Mouse (Mus musculus) kidney, embryonic 14.5 days (tissue): Measurements from ENCODE around the gene Exosc6. TPM values are rescaled to one million over a fixed set of nuclear protein-coding genes. Genes with fewer than 3 reads are reported as not detected.
"Not testable (repeated sequence)": the region's sequence is repeated elsewhere in the genome, so short reads cannot be mapped to it uniquely, and the experiment has no call there.

ENCODE experiments used
- ATAC-seq: fragments of 200-750 bp; cut with Nextera tagmentation; 2 replicates; pipeline ENCODE4 v1.8.0; 2017; ENCODE audit warnings: moderate number of reproducible peaks, mild to moderate bottlenecking, moderate TSS enrichment, moderate library complexity; ENCODE audit not compliant: low FRiP score, low TSS enrichment
- H3K27ac ChIP-seq: fragments of 300-500 bp; sonication (generic); 2 replicates; pipeline ENCODE4 v1.5.1; 2014; ENCODE audit warnings: low read depth, mild to moderate bottlenecking, low read length, moderate library complexity, mixed read lengths
- H3K27me3 ChIP-seq: fragments of 300-500 bp; sonication (generic); 2 replicates; pipeline ENCODE4 v1.6.1; 2014; ENCODE audit warnings: mild to moderate bottlenecking, low read length; ENCODE audit not compliant: control insufficient read depth, insufficient read depth
- H3K36me3 ChIP-seq: fragments of 300-500 bp; sonication (generic); 2 replicates; pipeline ENCODE4 v1.6.1; 2014; ENCODE audit warnings: low read length, mixed read lengths; ENCODE audit not compliant: control insufficient read depth, insufficient read depth
- H3K4me1 ChIP-seq: fragments of 300-500 bp; sonication (generic); 2 replicates; pipeline ENCODE4 v1.6.1; 2014; ENCODE audit warnings: low read length, mixed read lengths; ENCODE audit not compliant: control insufficient read depth, insufficient read depth
- H3K4me2 ChIP-seq: fragments of 300-500 bp; sonication (generic); replicated peaks from 2 replicates; pipeline ENCODE4 v1.6.1; 2014; ENCODE audit warnings: low read depth, mild to moderate bottlenecking, low read length
- H3K4me3 ChIP-seq: fragments of 300-500 bp; sonication (generic); 2 replicates; pipeline ENCODE4 v1.5.1; 2014; ENCODE audit warnings: mild to moderate bottlenecking, low read length
- H3K9ac ChIP-seq: fragments of 300-500 bp; sonication (generic); 2 replicates; pipeline ENCODE4 v1.6.1; 2014; ENCODE audit warnings: low read depth, mild to moderate bottlenecking, low read length, moderate library complexity
- H3K9me3 ChIP-seq: fragments of 300-500 bp; sonication (generic); 2 replicates; pipeline ENCODE4 v1.6.1; 2016; ENCODE audit warnings: low read length; ENCODE audit not compliant: control insufficient read depth
- WGBS: fragments of 180-500 bp; shearing (Covaris S2); extraction: QIAGEN DNeasy Blood & Tissue Kit; methylation state at CpG from one replicate; pipeline ENCODE4 v1.1.7; 2014; 5-methylcytosine and 5-hydroxymethylcytosine counted together
- microRNA-seq: library from miRNA; unstranded; fragments of <30 nt; microRNA quantifications from one replicate; pipeline ENCODE4, GENCODE M21; 2016
- polyA plus RNA-seq: library from polyadenylated mRNA; unstranded; fragments of >200 nt; fragmentation: Nextera tagmentation; extraction: Ambion mirVana; gene quantifications from 2 replicates; pipeline ENCODE4 v1.2.1, GENCODE M21; 2014

The Exosc6 gene
- polyA plus RNA-seq, 1 experiment from 2014 or later = 53.3 TPM

GRCm38 (mm10) chr8:111092326-111092725 lies 36.2 kb downstream of the Exosc6 start, which contains the start of gene Clec18a:
TSS of gene Clec18a (minus strand) at chr8:111092426.
- not testable (repeated sequence) for H3K4me3 ChIP-seq, H3K27ac ChIP-seq, H3K4me2 ChIP-seq, ATAC-seq, H3K4me1 ChIP-seq, H3K9me3 ChIP-seq, H3K9ac ChIP-seq, H3K36me3 ChIP-seq, H3K27me3 ChIP-seq
- WGBS = 81% methylated on average over 5 of the region's 6 CpGs

GRCm38 (mm10) chr8:111093865-111094718 lies 38.0 kb downstream of the Exosc6 start, which contains the start of gene Pdpr:
TSS of gene Pdpr (plus strand) at chr8:111094630.
- peak within 1 kb of the TSS; percentile 73 for H3K4me2 ChIP-seq
- peak within 1 kb of the TSS; percentile 65 for H3K4me3 ChIP-seq
- no peaks in the 10 kb centered on the region for H3K27me3 ChIP-seq
- no peaks in the 10 kb centered on the region for H3K9me3 ChIP-seq
- WGBS = 8% methylated on average over 51 of the region's 72 CpGs
- H3K27ac ChIP-seq = no peak within 1 kb of the TSS
- peak within 1 kb of the TSS; percentile 73 for H3K9ac ChIP-seq
- peak; percentile 95 for ATAC-seq
- H3K36me3 ChIP-seq = no peaks in the 10 kb centered on the region
- H3K4me1 ChIP-seq = 0 out of 2 replicates have a peak, but pooled peaks cover 5% of the 10 kb centered on the region

GRCm38 (mm10) chr8:111094719-111095302 lies 38.7 kb downstream of the Exosc6 start:
- WGBS = 1% methylated on average over 29 of the region's 69 CpGs
- Histone ChIP-seq H3K9ac (peak overlapping the region; percentile 73), H3K4me3 (peak overlapping the region; percentile 65), H3K4me2 (peak overlapping the region; percentile 57)
- not testable (repeated sequence) for H3K9me3 ChIP-seq, H3K36me3 ChIP-seq, H3K27me3 ChIP-seq, H3K4me1 ChIP-seq, H3K27ac ChIP-seq
- peak; percentile 72 for ATAC-seq

Small RNA genes lying within 50 kb of the gene (microRNA-seq; reads per million reads assigned to microRNA genes)
- not detected for gene Gm24103
- 0.84 reads per million for gene Mir3473d

Other genes starting within 250 kb of the Exosc6 start
- 40.4 and 69.3 TPM in 2 replicates for gene Cog4, start 209.7 kb upstream of the Exosc6 start, polyA plus RNA-seq
- gene Sf3b3, start 209.6 kb upstream of the Exosc6 start, polyA plus RNA-seq = 96.9 and 180 TPM in 2 replicates
- gene Fuk, start 153.9 kb upstream of the Exosc6 start, polyA plus RNA-seq = 7.1 and 10.4 TPM in 2 replicates
- 12.1 and 14.3 TPM in 2 replicates for gene St3gal2, start 136.4 kb upstream of the Exosc6 start, polyA plus RNA-seq
- 12.8 and 20.1 TPM in 2 replicates for gene Ddx19a, start 58.5 kb upstream of the Exosc6 start, polyA plus RNA-seq
- gene Ddx19b, start 24.6 kb upstream of the Exosc6 start, polyA plus RNA-seq = 2.3 and 6.7 TPM in 2 replicates
- gene Aars, start 23.2 kb upstream of the Exosc6 start, polyA plus RNA-seq = 37.9 and 59.7 TPM in 2 replicates
- gene Clec18a, start 36.1 kb downstream of the Exosc6 start, polyA plus RNA-seq = 51.6 and 59.0 TPM in 2 replicates
- 3.9 and 8.6 TPM in 2 replicates for gene Pdpr, start 38.3 kb downstream of the Exosc6 start, polyA plus RNA-seq
- gene Glg1, start 202.9 kb downstream of the Exosc6 start, polyA plus RNA-seq = 60.1 and 95.8 TPM in 2 replicates
- 36.7 and 75.0 TPM in 2 replicates for gene Rfwd3, start 243.9 kb downstream of the Exosc6 start, polyA plus RNA-seq